Mouse (Mus musculus) bone marrow, adult 2 months (tissue): Measurements from ENCODE around the gene Adora1. TPM values are rescaled to one million over a fixed set of nuclear protein-coding genes. Genes with fewer than 3 reads are reported as not detected.

Source experiments
- H3K27ac ChIP-seq: fragments of 200-500 bp; 2 replicates; pipeline ENCODE4 v1.5.1; 2012; ENCODE audit warnings: low read depth, mild to moderate bottlenecking, control low read depth, inconsistent platforms, low read length; ENCODE audit not compliant: control insufficient read depth, poor library complexity, insufficient read depth
- H3K4me1 ChIP-seq: fragments of 200-500 bp; 2 replicates; pipeline ENCODE4 v1.6.1; 2011; ENCODE audit warnings: low read length; ENCODE audit not compliant: control insufficient read depth, insufficient read depth
- H3K4me3 ChIP-seq: fragments of 200-500 bp; replicated peaks from 2 replicates; pipeline ENCODE3; 2011; ENCODE audit warnings: mild to moderate bottlenecking, low read depth, low read length, control low read depth; ENCODE audit not compliant: control insufficient read depth
- CTCF ChIP-seq: fragments of 200-500 bp; IDR thresholded peaks from 2 replicates; pipeline ENCODE4 v1.5.1; 2011; ENCODE audit warnings: low read length, control low read depth; ENCODE audit not compliant: control insufficient read depth, insufficient read depth
- POLR2A ChIP-seq: fragments of 200-500 bp; IDR thresholded peaks from 2 replicates; pipeline ENCODE4 v1.6.1; 2011; ENCODE audit warnings: low read depth, mild to moderate bottlenecking, control low read depth, low read length, borderline replicate concordance; ENCODE audit not compliant: control insufficient read depth
- WGBS: fragments of 180-500 bp; shearing (Covaris S2); methylation state at CpG from one replicate; pipeline ENCODE4 v1.1.7; 2018; 5-methylcytosine and 5-hydroxymethylcytosine counted together
- polyA plus RNA-seq: library from polyadenylated mRNA; stranded (reverse); fragments of >200 nt; gene quantifications from 2 replicates; pipeline ENCODE4 v1.2.4, GENCODE M21; 2011; ENCODE audit warnings: low replicate concordance; ENCODE audit not compliant: missing spikeins, insufficient read depth, insufficient read length

Gene Adora1
- polyA plus RNA-seq, 1 experiment, result not detected

DNA sequence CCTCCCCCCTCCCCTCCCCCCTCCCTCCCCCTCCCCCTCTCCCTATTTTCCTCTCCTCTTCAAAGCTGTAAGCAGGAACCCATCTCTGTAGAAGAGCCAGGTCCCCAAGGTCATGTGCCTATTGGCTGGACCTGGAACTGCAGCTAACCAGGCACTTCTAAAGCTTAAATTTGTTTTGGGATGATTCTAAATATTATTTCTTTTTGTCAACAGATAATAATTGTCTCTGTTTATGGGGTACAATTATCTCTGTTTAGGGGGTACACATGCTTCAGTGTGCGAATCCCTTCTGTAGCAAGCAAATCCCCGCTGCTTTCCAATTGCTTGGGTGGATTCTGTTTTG lies 18.6 kb downstream of the Adora1 start:
- TF ChIP-seq POLR2A, result no peak
- no peak for TF ChIP-seq CTCF
- 77% methylated on average over 2 of the region's 2 CpGs for WGBS
- Histone ChIP-seq H3K4me3 (no peak overlapping the region), H3K27ac (no peak overlapping the region), H3K4me1 (no peaks in the 10 kb centered on the region)

DNA sequence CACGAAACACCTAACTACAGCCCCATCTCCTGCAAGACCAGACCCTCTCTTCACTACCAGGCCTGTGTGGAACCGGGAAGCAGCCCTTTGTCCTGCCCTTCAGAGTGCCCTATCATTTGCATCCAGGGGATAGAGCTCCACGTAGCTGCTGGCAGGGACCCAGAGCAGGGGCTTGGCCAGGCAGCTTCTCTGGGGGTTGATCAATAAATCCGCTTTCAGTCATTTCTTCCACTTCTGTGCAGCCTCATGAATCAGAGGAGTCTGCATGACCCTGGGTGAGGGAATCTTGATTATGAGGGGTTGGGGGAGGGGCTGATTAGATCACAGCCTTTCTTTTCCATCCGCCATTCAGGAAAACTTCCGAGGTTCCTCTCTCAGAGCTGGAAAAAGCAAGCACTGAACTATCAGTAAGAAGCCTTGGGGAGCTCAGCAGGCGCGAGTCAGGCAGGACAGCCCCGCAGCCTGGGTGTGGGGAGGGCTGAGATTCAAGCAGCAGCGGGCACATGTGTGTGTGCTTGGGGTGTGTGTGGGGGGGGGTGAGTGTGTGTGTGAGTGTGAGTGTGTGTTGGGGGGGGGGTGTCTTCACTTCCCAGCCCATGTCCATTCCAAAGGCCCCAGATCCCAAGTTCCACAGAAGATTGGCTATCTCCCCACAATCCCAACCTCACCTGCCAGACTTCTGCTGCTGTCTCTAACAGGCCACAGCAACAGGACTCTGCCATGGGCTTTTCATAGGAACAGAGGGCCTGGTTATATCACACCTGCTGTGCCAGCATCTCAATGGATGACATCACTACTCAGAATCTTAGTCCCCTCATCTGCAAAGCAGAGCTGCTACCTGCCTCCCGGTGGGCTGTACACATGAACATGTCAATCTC lies 19.2 kb downstream of the Adora1 start:
- no peaks in the 10 kb centered on the region for H3K4me1 ChIP-seq
- no peak overlapping the region for H3K27ac ChIP-seq
- WGBS, result 75% methylated on average over 11 of the region's 11 CpGs
- no peak for TF ChIP-seq CTCF
- no peak for TF ChIP-seq POLR2A
- H3K4me3 ChIP-seq, result no peak overlapping the region

DNA sequence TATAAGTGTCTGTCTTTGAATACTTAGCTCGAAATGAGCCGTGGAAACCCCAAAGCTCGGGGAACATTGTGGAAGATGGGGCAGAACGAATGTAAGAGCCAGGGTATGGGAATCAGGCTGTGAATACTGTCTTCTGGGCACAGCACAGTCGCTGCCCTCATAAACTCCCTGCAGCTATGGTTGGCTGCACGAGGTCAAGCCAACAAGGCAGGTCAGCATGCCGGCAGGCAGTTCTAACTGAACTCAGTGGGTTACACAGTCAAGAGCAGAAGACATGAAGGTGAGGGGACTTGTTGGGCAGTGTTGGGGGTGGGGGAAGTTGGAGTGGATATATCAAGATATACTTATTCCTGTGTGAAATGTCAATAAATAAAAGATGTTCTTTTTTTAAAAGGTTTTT lies 20.2 kb downstream of the Adora1 start:
- Histone ChIP-seq H3K4me1 (no peaks in the 10 kb centered on the region), H3K27ac (no peak overlapping the region), H3K4me3 (no peak overlapping the region)
- no peak for TF ChIP-seq POLR2A
- TF ChIP-seq CTCF, result no peak
- 70% methylated on average over 7 of the region's 7 CpGs for WGBS

DNA sequence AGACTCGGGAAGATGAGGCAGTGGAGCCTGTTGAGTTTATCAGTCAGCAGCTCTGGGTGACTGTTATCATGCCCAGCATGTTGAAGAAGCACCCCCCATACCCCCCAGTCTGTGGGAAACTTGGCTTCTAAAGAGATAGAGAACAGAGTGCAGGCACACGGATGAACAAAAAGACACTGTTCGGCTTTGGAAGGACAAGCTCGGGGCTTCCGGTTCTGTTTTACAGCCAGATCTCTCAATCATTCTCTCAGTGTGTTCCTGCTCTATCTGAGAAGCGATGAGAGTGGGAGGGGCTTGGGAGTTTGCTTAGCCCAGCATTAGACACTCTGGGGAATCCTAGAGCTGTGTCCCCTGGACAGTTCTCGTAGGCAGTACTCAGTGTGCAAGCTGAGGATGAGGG lies 21.8 kb downstream of the Adora1 start:
- Histone ChIP-seq H3K4me3 (no peak overlapping the region), H3K4me1 (no peaks in the 10 kb centered on the region), H3K27ac (no peak overlapping the region)
- TF ChIP-seq POLR2A (no peak), CTCF (no peak)
- WGBS, result 59% methylated on average over 7 of the region's 7 CpGs

DNA sequence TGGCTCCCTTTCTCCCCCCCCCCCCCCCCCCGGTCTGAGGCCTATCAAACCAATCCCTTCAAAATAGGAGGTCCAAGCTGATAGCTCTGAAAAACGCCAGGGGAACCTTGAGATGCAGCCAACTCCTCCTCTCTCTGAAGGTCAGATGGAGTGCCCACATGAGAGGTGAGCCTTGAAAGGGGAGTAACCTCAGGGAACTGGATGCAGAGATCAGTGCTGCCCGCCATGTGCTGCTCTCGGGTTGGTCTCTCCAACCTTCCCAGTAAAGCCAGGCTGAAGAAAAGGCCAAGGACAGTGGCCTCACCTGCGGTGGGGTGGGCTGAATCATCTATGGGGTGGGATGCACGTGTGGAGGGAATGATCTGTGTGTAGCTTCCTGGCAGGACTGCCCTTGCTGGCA lies 22.9 kb downstream of the Adora1 start:
- Histone ChIP-seq H3K4me3 (no peak overlapping the region), H3K4me1 (no peaks in the 10 kb centered on the region), H3K27ac (no peak overlapping the region)
- no peak for TF ChIP-seq POLR2A
- no peak for TF ChIP-seq CTCF
- 60% methylated on average over 6 of the region's 6 CpGs for WGBS

DNA sequence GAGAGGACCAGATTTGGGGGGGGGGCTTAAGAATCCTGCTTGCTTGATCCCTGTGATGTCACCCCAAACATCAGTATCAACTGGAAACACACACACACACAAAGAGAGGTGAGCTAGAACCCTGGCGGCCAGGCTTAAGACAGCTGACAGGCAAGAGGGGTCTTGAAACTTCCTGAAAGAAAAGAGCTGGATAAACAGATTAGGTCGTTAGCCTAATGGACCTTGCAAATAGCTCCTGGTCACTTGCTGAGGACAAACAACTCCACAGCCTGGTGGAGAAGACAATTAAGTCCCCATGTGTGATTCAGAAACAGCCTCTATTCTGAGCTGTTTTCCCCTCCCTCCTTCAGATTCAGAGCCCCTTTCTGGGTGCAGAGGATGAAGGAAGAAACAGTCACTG lies 23.6 kb downstream of the Adora1 start:
- no peak for TF ChIP-seq POLR2A
- no peak for TF ChIP-seq CTCF
- no peak overlapping the region for H3K27ac ChIP-seq
- H3K4me1 ChIP-seq, result no peaks in the 10 kb centered on the region
- WGBS, result 42% methylated on average over 2 of the region's 2 CpGs
- H3K4me3 ChIP-seq, result no peak overlapping the region

DNA sequence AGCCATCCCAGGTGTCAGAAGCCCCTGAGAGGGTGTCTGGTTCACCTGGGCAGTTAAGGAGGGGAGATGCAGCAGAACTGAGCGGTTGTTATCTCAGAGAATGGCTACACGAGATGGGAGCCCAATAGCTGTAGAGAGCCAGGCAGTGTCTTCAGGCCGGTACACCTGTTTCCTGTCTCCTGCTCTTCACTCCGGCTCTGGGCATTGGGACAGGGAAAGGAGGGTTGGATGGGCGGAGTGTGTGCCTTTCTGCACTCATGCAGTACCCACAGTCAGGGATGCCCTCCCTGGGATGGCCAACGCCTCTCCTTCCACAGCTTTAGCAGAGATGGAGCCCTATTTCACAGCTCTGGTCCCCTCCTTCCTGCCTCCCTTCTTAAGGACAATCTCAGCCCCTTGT lies 24.2 kb downstream of the Adora1 start:
- Histone ChIP-seq H3K4me1 (no peaks in the 10 kb centered on the region), H3K27ac (no peak overlapping the region), H3K4me3 (no peak overlapping the region)
- no peak for TF ChIP-seq POLR2A
- no peak for TF ChIP-seq CTCF
- 57% methylated on average over 6 of the region's 6 CpGs for WGBS

DNA sequence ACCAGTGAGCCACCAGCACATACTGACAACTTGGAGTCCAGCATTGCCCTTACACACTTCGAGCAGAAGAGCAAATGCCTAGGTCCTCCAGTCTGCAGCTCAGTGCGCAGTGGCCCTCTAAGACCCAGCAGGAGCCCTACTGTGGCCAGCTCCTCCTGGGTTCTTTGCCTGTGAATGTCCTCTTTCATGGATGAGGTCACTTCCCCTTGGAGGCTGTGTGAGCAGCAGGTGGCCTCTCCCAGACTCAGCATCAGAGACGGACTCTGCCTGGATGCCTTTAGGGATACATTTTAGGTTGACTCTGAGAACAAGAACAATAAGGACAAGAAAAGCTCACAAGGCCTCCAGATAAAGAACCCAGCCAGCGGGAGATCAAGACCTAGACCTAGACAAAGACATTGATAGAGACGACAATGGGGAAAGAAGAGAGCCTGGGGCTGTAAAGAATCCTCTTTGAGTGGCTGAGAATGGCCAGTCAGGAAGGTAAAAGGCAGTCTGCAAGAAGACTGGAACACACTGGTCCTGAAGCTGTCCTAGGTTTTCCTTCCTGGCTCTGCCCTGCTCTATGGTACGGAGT lies 25.0 kb downstream of the Adora1 start:
- H3K4me1 ChIP-seq, result no peaks in the 10 kb centered on the region
- WGBS, result 74% methylated on average over 6 of the region's 6 CpGs

DNA sequence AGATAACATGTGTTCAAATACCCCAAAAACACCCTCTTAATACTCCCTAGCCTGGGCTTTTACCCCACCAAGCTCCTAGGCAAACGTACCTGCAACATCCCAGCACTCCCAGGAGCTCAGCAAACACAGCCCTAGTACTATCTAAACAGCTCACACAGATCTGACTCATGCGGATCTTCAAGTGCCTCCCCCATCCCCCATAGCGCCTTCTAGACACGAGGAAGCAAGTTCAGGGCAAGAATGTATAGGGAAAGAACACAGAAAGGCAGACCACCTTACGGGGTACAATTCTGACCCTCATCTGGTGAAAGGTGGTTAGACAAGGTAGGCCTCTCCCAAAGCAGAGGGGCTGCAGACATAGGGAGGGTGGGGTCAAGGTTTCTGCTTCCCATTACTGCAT lies 29.1 kb downstream of the Adora1 start:
- no peak for TF ChIP-seq CTCF
- WGBS, result 55% methylated on average over 5 of the region's 5 CpGs
- Histone ChIP-seq H3K4me3 (no peak overlapping the region), H3K27ac (no peak overlapping the region), H3K4me1 (no peaks in the 10 kb centered on the region)

More for the DNA sequence above, 25.0 kb downstream of the Adora1 start:
- no peak overlapping the region for H3K4me3 ChIP-seq
- no peak overlapping the region for H3K27ac ChIP-seq
- TF ChIP-seq CTCF (no peak), POLR2A (no peak)
